Mouse (Mus musculus): Measurements from ENCODE around the gene Prickle1. TPM values are rescaled to one million over a fixed set of nuclear protein-coding genes. Genes with fewer than 3 reads are reported as not detected.

Gene Prickle1
- polyA plus RNA-seq, 1 experiment, result 8.0 TPM

DNA sequence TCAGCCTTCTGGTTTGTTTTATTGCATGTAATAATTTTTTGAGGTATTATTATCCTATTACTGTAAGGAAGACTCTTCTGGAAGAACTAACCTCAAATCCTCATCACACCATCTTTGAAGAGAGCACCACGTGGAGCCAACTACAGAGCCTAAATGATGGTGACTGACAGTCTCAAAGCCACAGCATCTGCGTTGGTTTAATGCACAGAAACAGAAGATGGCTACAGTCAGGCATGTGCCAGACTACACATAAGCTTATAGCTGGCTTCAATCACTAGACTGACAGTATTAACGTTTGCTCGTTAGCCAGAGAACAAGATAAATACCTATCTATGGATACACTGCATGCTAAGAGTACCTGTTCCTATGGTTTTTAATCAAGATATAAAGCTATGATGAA, 59.5 kb downstream of the Prickle1 start:
- no peaks in the 10 kb centered on the region for H3K36me3 ChIP-seq (ENCODE audit: control insufficient read depth, insufficient read depth)
- H3K4me3 ChIP-seq, result no peak overlapping the region
- no peaks in the 10 kb centered on the region for H3K27me3 ChIP-seq (ENCODE audit: control insufficient read depth, insufficient read depth, insufficient read length)
- no peak overlapping the region for H3ac ChIP-seq (ENCODE audit: control insufficient read depth, insufficient read length)
- H3K4me2 ChIP-seq (ENCODE audit: low read depth), result no peak overlapping the region
- H3K79me2 ChIP-seq (ENCODE audit: control insufficient read depth, insufficient read depth), result no peaks in the 10 kb centered on the region
- TF ChIP-seq REST (IDR thresholded peaks at IDR 0.05; ENCODE audit: insufficient read depth, insufficient read length) (no peak), POLR2A (IDR thresholded peaks at IDR 0.05; ENCODE audit: insufficient read length, low read depth) (no peak), TCF12 (IDR thresholded peaks at IDR 0.05; ENCODE audit: insufficient read depth, poor library complexity, severe bottlenecking) (no peak), TCF3 (IDR thresholded peaks at IDR 0.05; ENCODE audit: insufficient read length, low read depth) (no peak), CEBPB (IDR thresholded peaks at IDR 0.05; ENCODE audit: insufficient read depth, poor library complexity, severe bottlenecking) (no peak), MYOD1 (IDR thresholded peaks at IDR 0.05; ENCODE audit: control insufficient read depth in 1 of 3, insufficient read length in 2 of 3, low read depth in 2 of 3) (no peak), E2F4 (IDR thresholded peaks at IDR 0.05; ENCODE audit: insufficient read depth) (no peak), MYOG (IDR thresholded peaks at IDR 0.05; ENCODE audit: control insufficient read depth in 1 of 3, insufficient read depth in 1 of 3, insufficient read length in 2 of 3, low read depth in 2 of 3) (no peak), SRF (IDR thresholded peaks at IDR 0.05; ENCODE audit: control insufficient read depth, insufficient read length, low read depth) (no peak), MAX (IDR thresholded peaks at IDR 0.05; ENCODE audit: low read depth) (no peak), USF1 (IDR thresholded peaks at IDR 0.05; ENCODE audit: low read depth) (no peak), POLR2AphosphoS2 (IDR thresholded peaks at IDR 0.05; ENCODE audit: insufficient read length, low read depth) (no peak)

DNA sequence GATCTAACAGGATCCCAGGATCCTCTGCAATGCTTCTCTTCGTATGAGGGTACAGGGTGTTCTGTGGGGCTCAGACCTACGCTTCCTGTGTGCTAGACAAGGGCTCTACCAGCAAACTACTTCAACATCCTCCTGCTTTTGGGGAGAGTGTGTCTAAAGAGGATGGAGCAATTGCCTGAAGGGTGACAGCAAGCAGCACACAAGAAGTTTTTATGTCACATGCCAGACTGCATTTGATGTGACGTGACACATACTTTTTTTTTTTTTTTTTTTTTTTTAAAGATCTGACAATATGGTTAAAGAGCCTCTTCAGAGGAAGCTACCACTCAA, 65.0 kb downstream of the Prickle1 start:
- H3K27me3 ChIP-seq (ENCODE audit: control insufficient read depth, insufficient read depth, insufficient read length), result no peaks in the 10 kb centered on the region
- H3K79me2 ChIP-seq (ENCODE audit: control insufficient read depth, insufficient read depth), result no peaks in the 10 kb centered on the region
- H3K4me2 ChIP-seq (ENCODE audit: low read depth), result no peak overlapping the region
- no peaks in the 10 kb centered on the region for H3K36me3 ChIP-seq (ENCODE audit: control insufficient read depth, insufficient read depth)
- TF ChIP-seq USF1 (IDR thresholded peaks at IDR 0.05; ENCODE audit: low read depth), result no peak
- no peak for TF ChIP-seq MYOD1 (IDR thresholded peaks at IDR 0.05; ENCODE audit: control insufficient read depth in 1 of 3, insufficient read length in 2 of 3, low read depth in 2 of 3)
- TF ChIP-seq E2F4 (IDR thresholded peaks at IDR 0.05; ENCODE audit: insufficient read depth), result no peak
- no peak for TF ChIP-seq REST (IDR thresholded peaks at IDR 0.05; ENCODE audit: insufficient read depth, insufficient read length)
- H3ac ChIP-seq (ENCODE audit: control insufficient read depth, insufficient read length), result no peak overlapping the region
- no peak overlapping the region for H3K4me3 ChIP-seq

DNA sequence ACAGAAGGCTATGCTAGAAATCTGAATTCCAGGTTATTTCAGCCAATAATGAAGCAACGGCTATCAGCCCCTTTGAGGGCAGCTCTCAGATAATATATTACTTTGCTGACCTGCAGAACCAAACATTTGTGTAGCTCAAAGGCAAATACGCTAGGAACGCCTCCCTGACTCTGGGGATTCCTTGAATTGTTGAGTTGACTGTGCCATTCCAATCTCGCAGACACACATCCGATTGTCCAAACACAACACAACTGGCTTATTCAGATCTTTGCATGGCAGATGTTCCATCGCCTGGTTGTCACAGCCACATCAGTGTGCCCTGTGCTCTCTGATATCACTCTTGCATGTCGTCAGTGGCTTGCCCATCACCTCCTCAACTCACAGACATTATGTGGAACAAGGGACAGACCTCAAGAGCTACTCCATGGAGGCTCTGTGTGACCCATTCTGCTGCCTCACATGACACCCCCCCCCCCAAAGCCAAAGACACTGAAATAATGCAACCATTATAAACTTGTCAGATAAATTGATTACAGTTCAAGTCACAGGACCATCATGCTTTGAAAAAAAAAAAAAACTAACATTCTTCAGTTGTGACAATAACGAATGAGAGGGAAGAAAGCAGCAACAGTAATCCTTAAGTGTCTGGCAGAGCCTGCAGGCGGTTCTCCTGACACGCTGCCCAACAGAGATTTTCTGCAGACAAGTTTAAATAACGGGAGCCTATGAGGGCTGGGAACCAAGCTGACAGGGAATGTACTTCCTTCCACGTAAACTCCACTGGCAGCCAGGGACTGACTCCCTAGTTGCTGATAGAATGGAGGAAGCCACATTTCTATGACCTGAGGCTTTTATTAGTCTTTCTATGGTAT, 65.6 kb downstream of the Prickle1 start:
- Histone ChIP-seq H3K4me2 (ENCODE audit: low read depth) (no peak overlapping the region), H3K27me3 (ENCODE audit: control insufficient read depth, insufficient read depth, insufficient read length) (no peaks in the 10 kb centered on the region), H3K79me2 (ENCODE audit: control insufficient read depth, insufficient read depth) (no peaks in the 10 kb centered on the region), H3K4me3 (no peak overlapping the region), H3ac (ENCODE audit: control insufficient read depth, insufficient read length) (no peak overlapping the region), H3K36me3 (ENCODE audit: control insufficient read depth, insufficient read depth) (no peaks in the 10 kb centered on the region)
- TF ChIP-seq MYOG (IDR thresholded peaks at IDR 0.05; ENCODE audit: control insufficient read depth in 1 of 3, insufficient read depth in 1 of 3, insufficient read length in 2 of 3, low read depth in 2 of 3), result no peak
- TF ChIP-seq TCF3 (IDR thresholded peaks at IDR 0.05; ENCODE audit: insufficient read length, low read depth), result no peak
- TF ChIP-seq REST (IDR thresholded peaks at IDR 0.05; ENCODE audit: insufficient read depth, insufficient read length), result no peak
- no peak for TF ChIP-seq TCF12 (IDR thresholded peaks at IDR 0.05; ENCODE audit: insufficient read depth, poor library complexity, severe bottlenecking)
- no peak for TF ChIP-seq MAX (IDR thresholded peaks at IDR 0.05; ENCODE audit: low read depth)

DNA sequence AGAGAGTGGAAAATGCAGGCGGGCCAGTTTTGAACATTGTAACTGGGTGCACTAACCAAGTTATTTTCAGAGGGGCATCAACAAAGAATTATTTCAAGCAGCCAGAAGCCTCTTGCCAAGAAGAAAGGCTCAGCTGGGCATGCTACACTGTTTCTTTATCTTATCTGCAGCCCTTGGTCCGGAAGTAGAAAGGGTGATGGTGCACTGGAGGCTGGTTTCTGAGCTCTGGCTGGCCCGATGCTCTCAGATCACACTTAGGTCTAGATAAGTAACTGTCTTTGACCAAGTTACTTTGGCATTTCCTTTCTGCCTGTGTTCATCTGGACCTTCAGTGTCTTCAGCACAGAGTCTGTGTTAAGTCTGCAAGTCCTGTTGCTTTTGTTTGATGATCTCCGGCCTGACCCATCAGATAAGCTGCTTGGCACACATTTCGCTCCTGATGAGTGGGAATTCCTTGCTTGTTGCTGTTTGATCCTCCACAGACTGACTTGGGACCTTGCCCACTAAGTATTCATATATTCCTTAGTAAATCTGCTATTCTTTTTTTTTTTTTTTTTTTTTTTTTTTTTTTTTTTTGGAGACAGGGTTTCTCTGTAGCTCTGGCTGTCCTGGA, 70.3 kb downstream of the Prickle1 start:
- Histone ChIP-seq H3K79me2 (ENCODE audit: control insufficient read depth, insufficient read depth) (no peaks in the 10 kb centered on the region), H3K27me3 (ENCODE audit: control insufficient read depth, insufficient read depth, insufficient read length) (no peaks in the 10 kb centered on the region), H3K4me3 (no peak overlapping the region), H3K4me2 (ENCODE audit: low read depth) (no peak overlapping the region), H3K36me3 (ENCODE audit: control insufficient read depth, insufficient read depth) (no peaks in the 10 kb centered on the region), H3ac (ENCODE audit: control insufficient read depth, insufficient read length) (no peak overlapping the region)
- TF ChIP-seq MYOD1 (IDR thresholded peaks at IDR 0.05; ENCODE audit: control insufficient read depth in 1 of 3, insufficient read length in 2 of 3, low read depth in 2 of 3), result no peak
- TF ChIP-seq MAX (IDR thresholded peaks at IDR 0.05; ENCODE audit: low read depth), result no peak
- TF ChIP-seq SRF (IDR thresholded peaks at IDR 0.05; ENCODE audit: control insufficient read depth, insufficient read length, low read depth), result no peak
- TF ChIP-seq TCF12 (IDR thresholded peaks at IDR 0.05; ENCODE audit: insufficient read depth, poor library complexity, severe bottlenecking), result no peak

DNA sequence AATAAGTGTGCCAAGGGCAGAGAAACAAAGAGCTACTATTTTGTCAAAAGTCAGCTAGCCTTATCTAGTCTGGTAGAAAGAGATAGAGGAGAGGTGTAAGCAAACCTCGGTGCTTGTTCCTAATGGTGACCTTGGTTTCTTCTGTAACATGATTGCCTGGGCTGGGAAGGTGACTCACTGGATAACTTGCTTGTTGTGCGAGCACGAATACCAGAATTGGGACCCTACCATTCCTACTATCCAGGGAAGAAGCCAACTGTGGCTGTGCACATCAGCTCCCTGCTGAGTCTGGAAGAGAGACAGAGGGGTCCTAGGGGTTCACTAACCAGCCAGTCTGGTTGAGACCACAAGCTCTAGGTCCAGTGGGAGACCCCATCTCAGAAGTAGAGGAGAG, 73.9 kb downstream of the Prickle1 start:
- no peak overlapping the region for H3K4me2 ChIP-seq (ENCODE audit: low read depth)
- no peaks in the 10 kb centered on the region for H3K27me3 ChIP-seq (ENCODE audit: control insufficient read depth, insufficient read depth, insufficient read length)
- no peaks in the 10 kb centered on the region for H3K36me3 ChIP-seq (ENCODE audit: control insufficient read depth, insufficient read depth)
- no peak for TF ChIP-seq REST (IDR thresholded peaks at IDR 0.05; ENCODE audit: insufficient read depth, insufficient read length)
- H3K79me2 ChIP-seq (ENCODE audit: control insufficient read depth, insufficient read depth), result no peaks in the 10 kb centered on the region
- H3ac ChIP-seq (ENCODE audit: control insufficient read depth, insufficient read length), result no peak overlapping the region
- H3K4me3 ChIP-seq, result no peak overlapping the region
